Mouse (Mus musculus): ENCODE data around the gene Panx3. TPM values are rescaled to one million over a fixed set of nuclear protein-coding genes. Genes with fewer than 3 reads are reported as not detected.

Panx3 gene
- total RNA-seq (2023; ENCODE audit: inconsistent age): not detected in 4 replicates

GRCm38 (mm10) chr9:37669115-37669514 lies at the start of gene Panx3:
Panx3 (minus strand) TSS chr9:37669235.

DNA sequence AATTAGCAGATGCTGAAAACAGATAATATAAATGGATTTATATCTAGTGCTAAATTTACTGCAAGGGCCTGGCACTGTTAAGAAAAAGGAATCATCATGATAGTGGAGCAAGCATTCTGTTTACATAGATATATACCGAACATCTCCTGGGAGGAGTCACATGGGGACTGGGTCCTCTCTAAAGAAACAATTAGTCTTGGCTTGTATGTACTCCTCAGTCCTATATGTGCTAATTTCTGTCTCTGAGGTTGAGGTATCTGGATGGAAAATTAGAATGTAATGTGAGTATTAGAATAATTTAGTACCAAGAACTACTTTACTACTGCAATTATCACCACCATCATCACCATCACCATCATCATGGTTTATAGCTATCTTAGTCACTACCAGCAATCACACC lies 47.1 kb upstream of the Panx3 start, which contains the start of gene Olfr160:
Olfr160 (minus strand) TSS at position 101 of the 400 bp plus-strand sequence.

GRCm38 (mm10) chr9:37656931-37657481 lies 12.0 kb downstream of the Panx3 start, which contains the start of gene Tbrg1:
Tbrg1 (minus strand) TSS chr9:37657312.

GRCm38 (mm10) chr9:37613182-37613910 lies 55.7 kb downstream of the Panx3 start, which contains the start of gene Spa17:
Spa17 (minus strand) TSS chr9:37613722.

Other genes starting within 250 kb of the Panx3 start
- gene Robo3, start 236.0 kb downstream of the Panx3 start, total RNA-seq (2023; ENCODE audit: inconsistent age): not detected in 4 replicates
- gene Msantd2, start 179.9 kb downstream of the Panx3 start, total RNA-seq (2023; ENCODE audit: inconsistent age): 30.0 to 35.1 TPM (median 32.6 TPM) in 4 replicates
- gene Esam, start 141.2 kb downstream of the Panx3 start, total RNA-seq (2023; ENCODE audit: inconsistent age): 0.48 to 0.80 TPM (median 0.72 TPM) in 3 of 4 replicates, not detected in the other
- gene Vsig2, start 130.0 kb downstream of the Panx3 start, total RNA-seq (2023; ENCODE audit: inconsistent age): not detected in 4 replicates
- 3.5 to 5.1 TPM (median 4.3 TPM) in 4 replicates for gene Nrgn, start 116.3 kb downstream of the Panx3 start, total RNA-seq (2023; ENCODE audit: inconsistent age)
- gene Siae, start 113.5 kb downstream of the Panx3 start, total RNA-seq (2023; ENCODE audit: inconsistent age): 9.0 to 11.4 TPM (median 9.7 TPM) in 4 replicates
- 1.3 to 3.0 TPM in 2 of 4 replicates, not detected in the others for gene Spa17, start 55.5 kb downstream of the Panx3 start, total RNA-seq (2023; ENCODE audit: inconsistent age)
- 55.3 to 60.2 TPM (median 58.4 TPM) in 4 replicates for gene Tbrg1, start 11.9 kb downstream of the Panx3 start, total RNA-seq (2023; ENCODE audit: inconsistent age)
- gene Olfr160, start 47.0 kb upstream of the Panx3 start, total RNA-seq (2023; ENCODE audit: inconsistent age): not detected in 4 replicates
- not detected in 4 replicates for gene Olfr874, start 75.9 kb upstream of the Panx3 start, total RNA-seq (2023; ENCODE audit: inconsistent age)
- not detected in 4 replicates for gene Olfr875, start 102.6 kb upstream of the Panx3 start, total RNA-seq (2023; ENCODE audit: inconsistent age)
- not detected in 4 replicates for gene Olfr876, start 133.8 kb upstream of the Panx3 start, total RNA-seq (2023; ENCODE audit: inconsistent age)
- gene Olfr877, start 185.0 kb upstream of the Panx3 start, total RNA-seq (2023; ENCODE audit: inconsistent age): not detected in 4 replicates
- not detected in 4 replicates for gene Olfr145, start 227.5 kb upstream of the Panx3 start, total RNA-seq (2023; ENCODE audit: inconsistent age)
- gene Olfr878, start 248.6 kb upstream of the Panx3 start, total RNA-seq (2023; ENCODE audit: inconsistent age): not detected in 4 replicates